8 mouse cellular contexts compared by ENCODE assay signal in the genomic region with DNA sequence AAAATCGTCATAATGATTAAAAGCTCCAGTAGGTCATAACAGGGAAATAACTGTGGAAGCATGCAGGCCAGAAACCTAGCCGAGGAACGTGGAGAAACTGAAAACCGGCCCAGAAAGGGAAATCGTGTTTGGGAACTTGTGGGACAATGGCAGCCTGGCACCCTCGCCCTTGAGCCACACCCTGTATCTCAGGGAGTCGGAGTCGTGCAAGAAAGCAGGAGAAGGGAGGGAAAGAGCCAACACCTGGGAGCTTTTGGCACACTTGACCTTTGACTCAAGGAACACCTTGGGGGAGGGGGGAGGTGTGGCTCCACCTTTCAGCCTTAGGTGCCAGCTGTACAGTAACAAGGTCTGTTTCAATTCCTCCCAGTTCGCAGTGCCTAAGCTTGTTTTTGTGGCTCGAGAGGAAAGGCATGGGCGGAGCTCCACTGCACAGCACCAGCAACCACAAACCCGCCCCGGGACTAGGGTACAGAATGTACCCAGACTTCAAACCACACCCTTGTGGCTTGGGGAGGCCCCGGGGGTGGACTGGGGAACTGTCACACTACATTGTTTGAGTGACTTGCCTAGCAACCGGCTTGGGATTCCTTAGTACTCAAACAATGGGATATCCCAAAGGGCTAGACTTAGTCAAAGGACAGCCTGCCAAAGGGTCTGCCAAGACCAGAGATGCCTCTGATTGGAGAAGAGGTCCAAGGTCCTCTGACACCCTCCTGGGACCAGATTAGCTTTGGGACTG. TPM values are rescaled to one million over a fixed set of nuclear protein-coding genes. Genes with fewer than 3 reads are reported as not detected.
DNase-seq lines count a peak whose midpoint lies in the region; ATAC-seq and TF ChIP-seq lines count a peak whose summit lies in the region.

No protein-coding gene starts in this region.

- H3K27me3 ChIP-seq in forebrain, embryonic 11.5 days (ENCODE audit: control insufficient read depth, insufficient read depth, low read length), result no peaks in the 10 kb centered on the region; the same call in 1 of the 2 replicates
- H3K27me3 ChIP-seq in forebrain, embryonic 12.5 days, result peaks cover 69% of the 10 kb centered on the region
- H3K27me3 ChIP-seq in CH12.LX (replicated peaks), result no peaks in the 10 kb centered on the region
- peaks cover 34% of the 10 kb centered on the region for H3K27me3 ChIP-seq in embryonic facial prominence, embryonic 13.5 days
- H3K27me3 ChIP-seq in hindbrain, embryonic 13.5 days, result peaks cover 51% of the 10 kb centered on the region
- peaks cover 90% of the 10 kb centered on the region for H3K27me3 ChIP-seq in forebrain, embryonic 10.5 days (ENCODE audit: poor library complexity, severe bottlenecking)

- dilution Hi-C loops in CH12.LX (cut with MboI; ENCODE audit: extremely low pct_ligation_motif_present, extremely low pct_unique_long_range_greater_than_20kb, low sequenced_read_pairs), result no loop called here

- H3K79me2 ChIP-seq in CH12.LX (replicated peaks; ENCODE audit: control insufficient read depth, extremely low read depth, insufficient read depth, poor library complexity, severe bottlenecking), result no peaks in the 10 kb centered on the region

- no peak for TF ChIP-seq POLR2A in CH12.LX (IDR thresholded peaks at IDR 0.05; ENCODE audit: low read depth, low read length)
- peak; percentile 58; the same call in 1 of the 2 replicates for TF ChIP-seq POLR2A in lung, adult 2 months (IDR thresholded peaks at IDR 0.05; ENCODE audit: borderline replicate concordance, extremely low read depth, low read depth, low read length)

- H3K27ac ChIP-seq in forebrain, embryonic 11.5 days (ENCODE audit: low read depth, low read length), result no peak overlapping the region
- H3K27ac ChIP-seq in forebrain, embryonic 12.5 days, result no peak overlapping the region
- H3K27ac ChIP-seq in CH12.LX (ENCODE audit: insufficient read depth, low read depth), result peak overlapping the region; percentile 66; the same call in 1 of the 2 replicates
- H3K27ac ChIP-seq in embryonic facial prominence, embryonic 13.5 days, result no peak overlapping the region
- H3K27ac ChIP-seq in hindbrain, embryonic 13.5 days, result no peak overlapping the region
- H3K27ac ChIP-seq in forebrain, embryonic 10.5 days, result no peak overlapping the region

- no peak for TF ChIP-seq CTCF in CH12.LX (conservative IDR thresholded peaks at IDR 0.05 in 1 of 2, IDR thresholded peaks at IDR 0.05 in 1 of 2; ENCODE audit: low read depth in 2 of 2, low read length in 2 of 2)
- no peak for TF ChIP-seq CTCF in lung, adult 2 months (IDR thresholded peaks at IDR 0.05; ENCODE audit: insufficient read depth, low read length)

- H3K4me2 ChIP-seq in forebrain, embryonic 11.5 days (ENCODE audit: low read depth, low read length, severe bottlenecking), result no peak overlapping the region
- no peak overlapping the region for H3K4me2 ChIP-seq in forebrain, embryonic 12.5 days
- H3K4me2 ChIP-seq in CH12.LX (ENCODE audit: insufficient read depth, low read depth, poor library complexity, severe bottlenecking), result peak overlapping the region; percentile 48
- H3K4me2 ChIP-seq in embryonic facial prominence, embryonic 13.5 days, result no peak overlapping the region
- H3K4me2 ChIP-seq in hindbrain, embryonic 13.5 days, result no peak overlapping the region

- H3K4me1 ChIP-seq in forebrain, embryonic 11.5 days (replicated peaks; ENCODE audit: control insufficient read depth, insufficient read depth, low read length), result peaks cover 1% of the 10 kb centered on the region; the same call in 1 of the 2 replicates
- H3K4me1 ChIP-seq in forebrain, embryonic 12.5 days, result peaks cover 4% of the 10 kb centered on the region; the same call in 1 of the 2 replicates
- H3K4me1 ChIP-seq in CH12.LX (ENCODE audit: control insufficient read depth in 1 of 2, insufficient read depth in 2 of 2), result peaks cover 22 to 50% of the 10 kb centered on the region in 2 experiments
- H3K4me1 ChIP-seq in embryonic facial prominence, embryonic 13.5 days, result peaks cover 7% of the 10 kb centered on the region; the same call in 1 of the 2 replicates
- no peaks in the 10 kb centered on the region for H3K4me1 ChIP-seq in hindbrain, embryonic 13.5 days (replicated peaks)
- peaks cover 28% of the 10 kb centered on the region for H3K4me1 ChIP-seq in lung, adult 2 months (ENCODE audit: control insufficient read depth, insufficient read depth, low read length)
- peaks cover 18% of the 10 kb centered on the region for H3K4me1 ChIP-seq in forebrain, embryonic 10.5 days

- peak; percentile 49; the same call in 1 of the 2 replicates for ATAC-seq in forebrain, embryonic 11.5 days (replicated peaks; ENCODE audit: low FRiP score)
- no peak for ATAC-seq in forebrain, embryonic 12.5 days (ENCODE audit: low FRiP score)
- ATAC-seq in embryonic facial prominence, embryonic 13.5 days (ENCODE audit: insufficient number of reproducible peaks, insufficient read depth, low FRiP score, low TSS enrichment, low read depth), result 0 out of 2 replicates have a peak, but pooled peaks have one; percentile 72
- peak; percentile 43; the same call in 1 of the 2 replicates for ATAC-seq in hindbrain, embryonic 13.5 days (ENCODE audit: low FRiP score)

- no peak for TF ChIP-seq RAD21 in CH12.LX (IDR thresholded peaks at IDR 0.05; ENCODE audit: low read depth, low read length)

- no peaks in the 10 kb centered on the region for H3K9me3 ChIP-seq in forebrain, embryonic 11.5 days (ENCODE audit: control insufficient read depth, low read length)
- H3K9me3 ChIP-seq in forebrain, embryonic 12.5 days, result no peaks in the 10 kb centered on the region
- H3K9me3 ChIP-seq in CH12.LX (replicated peaks; ENCODE audit: low read length), result no peaks in the 10 kb centered on the region
- H3K9me3 ChIP-seq in embryonic facial prominence, embryonic 13.5 days, result no peaks in the 10 kb centered on the region
- H3K9me3 ChIP-seq in hindbrain, embryonic 13.5 days, result no peaks in the 10 kb centered on the region
- no peaks in the 10 kb centered on the region for H3K9me3 ChIP-seq in forebrain, embryonic 10.5 days

- DNase-seq in forebrain, embryonic 11.5 days (ENCODE audit: low spot score), result no peak
- peak; percentile 77 for DNase-seq in CH12.LX (ENCODE audit: extremely low read depth)
- peak; percentile 68 for DNase-seq in lung, adult 2 months
- DNase-seq in spleen, adult 12 weeks (ENCODE audit: low spot score), result peak; percentile 70
- no peak for DNase-seq in forebrain, embryonic 10.5 days (ENCODE audit: extremely low spot score, low spot score)

- TF ChIP-seq EP300 in CH12.LX (IDR thresholded peaks at IDR 0.05; ENCODE audit: low read length), result peak; percentile 39; the same call in 1 of the 2 replicates

- no peak overlapping the region for H3K9ac ChIP-seq in forebrain, embryonic 11.5 days (ENCODE audit: low read length)
- no peak overlapping the region for H3K9ac ChIP-seq in forebrain, embryonic 12.5 days
- H3K9ac ChIP-seq in CH12.LX (ENCODE audit: insufficient read depth, low read depth), result no peak overlapping the region
- no peak overlapping the region for H3K9ac ChIP-seq in embryonic facial prominence, embryonic 13.5 days
- no peak overlapping the region for H3K9ac ChIP-seq in hindbrain, embryonic 13.5 days

- no peak overlapping the region for H3K4me3 ChIP-seq in forebrain, embryonic 11.5 days (ENCODE audit: low read depth, low read length)
- H3K4me3 ChIP-seq in forebrain, embryonic 12.5 days (replicated peaks), result no peak overlapping the region
- no peak overlapping the region for H3K4me3 ChIP-seq in CH12.LX (replicated peaks in 1 of 3; ENCODE audit: low read depth in 2 of 3, low read length in 2 of 3, poor library complexity in 1 of 3)
- no peak overlapping the region for H3K4me3 ChIP-seq in embryonic facial prominence, embryonic 13.5 days
- no peak overlapping the region for H3K4me3 ChIP-seq in hindbrain, embryonic 13.5 days
- H3K4me3 ChIP-seq in lung, adult 2 months (replicated peaks; ENCODE audit: extremely low read depth, low read depth, low read length), result no peak overlapping the region
- no peak overlapping the region for H3K4me3 ChIP-seq in forebrain, embryonic 10.5 days

- in situ Hi-C loops in CH12.LX (cut with MboI; ENCODE audit: low pct_ligation_motif_present, low pct_unique_long_range_greater_than_20kb, low sequenced_read_pairs), result no loop called here

- 51% methylated on average over 15 of the region's 15 CpGs for WGBS in forebrain, embryonic 11.5 days
- 52% methylated on average over 15 of the region's 15 CpGs for WGBS in forebrain, embryonic 12.5 days
- WGBS in embryonic facial prominence, embryonic 13.5 days, result 42% methylated on average over 15 of the region's 15 CpGs
- WGBS in hindbrain, embryonic 13.5 days, result 40% methylated on average over 15 of the region's 15 CpGs
- 39% methylated on average over 15 of the region's 15 CpGs for WGBS in lung, adult 2 months
- WGBS in forebrain, embryonic 10.5 days, result 52% methylated on average over 15 of the region's 15 CpGs

- H3K36me3 ChIP-seq in forebrain, embryonic 11.5 days (ENCODE audit: control insufficient read depth, insufficient read depth, low read length), result no peaks in the 10 kb centered on the region
- no peaks in the 10 kb centered on the region for H3K36me3 ChIP-seq in forebrain, embryonic 12.5 days (replicated peaks)
- H3K36me3 ChIP-seq in CH12.LX (replicated peaks in 1 of 2; ENCODE audit: control insufficient read depth in 1 of 2, insufficient read depth in 1 of 2, low read length in 1 of 2), result no peaks in the 10 kb centered on the region
- H3K36me3 ChIP-seq in embryonic facial prominence, embryonic 13.5 days, result no peaks in the 10 kb centered on the region
- no peaks in the 10 kb centered on the region for H3K36me3 ChIP-seq in hindbrain, embryonic 13.5 days
- H3K36me3 ChIP-seq in forebrain, embryonic 10.5 days (replicated peaks), result no peaks in the 10 kb centered on the region

TF ChIP-seq in CH12.LX, 34 proteins besides CTCF, POLR2A, EP300 and RAD21 (continues in another document):
- 0 out of 2 replicates have a peak, but pooled peaks have one; percentile 24 for TF ChIP-seq ELF1 (IDR thresholded peaks at IDR 0.05; ENCODE audit: low read depth, low read length)
- no peak for TF ChIP-seq CHD1 (IDR thresholded peaks at IDR 0.05; ENCODE audit: low read depth, low read length)
- peak; percentile 52; the same call in 1 of the 2 replicates for TF ChIP-seq CHD2 (IDR thresholded peaks at IDR 0.05; ENCODE audit: low read length)
- TF ChIP-seq ETS1 (conservative IDR thresholded peaks at IDR 0.05; ENCODE audit: low read depth, low read length), result peak; percentile 73
- TF ChIP-seq ZKSCAN1 (IDR thresholded peaks at IDR 0.05; ENCODE audit: borderline replicate concordance, low read depth, low read length), result no peak

RNA-seq across cellular contexts. Expression of gene Prps1, which starts 49.3 kb away (rescaled TPM):
- 81.5 and 89.5 TPM in 2 replicates for polyA plus RNA-seq in forebrain, embryonic 11.5 days (2014; fragmentation: Nextera tagmentation; extraction: Ambion mirVana)
- 67.4 and 70.9 TPM in 2 replicates for polyA plus RNA-seq in forebrain, embryonic 12.5 days (2016; fragmentation: Nextera tagmentation; extraction: Ambion mirVana)
- 52.9 and 67.6 TPM in 2 replicates for total RNA-seq in CH12.LX (2012; rRNA removed)
- 163 and 168 TPM in 2 replicates for total RNA-seq in CH12.LX (2014; rRNA removed)
- polyA plus RNA-seq in CH12.LX (2012; ENCODE audit: insufficient read length, low read depth), result 127 and 128 TPM in 2 replicates
- polyA plus RNA-seq in embryonic facial prominence, embryonic 13.5 days (2015; fragmentation: Nextera tagmentation; extraction: Ambion mirVana), result 54.6 and 59.7 TPM in 2 replicates
- 65.6 and 67.5 TPM in 2 replicates for polyA plus RNA-seq in hindbrain, embryonic 13.5 days (2015; fragmentation: Nextera tagmentation; extraction: Ambion mirVana)
- polyA plus RNA-seq in lung, adult 2 months (2012; rRNA removed), result 5.8 and 10.2 TPM in 2 replicates
- 96.9 and 99.1 TPM in 2 replicates for polyA plus RNA-seq in forebrain, embryonic 10.5 days (2016; fragmentation: Nextera tagmentation; extraction: Ambion mirVana)

Comparison
In these comparisons a context has a peak if more than half of its experiments do, and no peak if none do; other contexts are left out.
1. DNase-seq: peak in CH12.LX (single experiment), lung, adult 2 months (single experiment) and spleen, adult 12 weeks (single experiment); none in forebrain, embryonic 11.5 days (single experiment) and forebrain, embryonic 10.5 days (single experiment).